Mouse (Mus musculus): ENCODE results near the gene Mvb12a. TPM values are rescaled to one million over a fixed set of nuclear protein-coding genes. Genes with fewer than 3 reads are reported as not detected.
"Not testable (repeated sequence)": the region's sequence is repeated elsewhere in the genome, so short reads cannot be mapped to it uniquely, and the experiment has no call there.

Mvb12a gene
- 10 to 100 TPM; 23.0 to 23.6 TPM for total RNA-seq (2021)
- long read RNA-seq, experiment 1, transcript Mvb12a-201 (9 exons, 1,062 nt), result major isoform, 34 of 46 reads
- long read RNA-seq, experiment 1, partial matches to known transcripts, result 3 of 46 reads
- long read RNA-seq, experiment 1, other reads (novel, unspliced or antisense), result 7 of 46 reads
- long read RNA-seq, experiment 2, transcript Mvb12a-201 (9 exons, 1,062 nt), result major isoform, 32 of 37 reads
- long read RNA-seq, experiment 2, partial matches to known transcripts, result 2 of 37 reads
- long read RNA-seq, experiment 2, other reads (novel, unspliced or antisense), result 3 of 37 reads

DNA sequence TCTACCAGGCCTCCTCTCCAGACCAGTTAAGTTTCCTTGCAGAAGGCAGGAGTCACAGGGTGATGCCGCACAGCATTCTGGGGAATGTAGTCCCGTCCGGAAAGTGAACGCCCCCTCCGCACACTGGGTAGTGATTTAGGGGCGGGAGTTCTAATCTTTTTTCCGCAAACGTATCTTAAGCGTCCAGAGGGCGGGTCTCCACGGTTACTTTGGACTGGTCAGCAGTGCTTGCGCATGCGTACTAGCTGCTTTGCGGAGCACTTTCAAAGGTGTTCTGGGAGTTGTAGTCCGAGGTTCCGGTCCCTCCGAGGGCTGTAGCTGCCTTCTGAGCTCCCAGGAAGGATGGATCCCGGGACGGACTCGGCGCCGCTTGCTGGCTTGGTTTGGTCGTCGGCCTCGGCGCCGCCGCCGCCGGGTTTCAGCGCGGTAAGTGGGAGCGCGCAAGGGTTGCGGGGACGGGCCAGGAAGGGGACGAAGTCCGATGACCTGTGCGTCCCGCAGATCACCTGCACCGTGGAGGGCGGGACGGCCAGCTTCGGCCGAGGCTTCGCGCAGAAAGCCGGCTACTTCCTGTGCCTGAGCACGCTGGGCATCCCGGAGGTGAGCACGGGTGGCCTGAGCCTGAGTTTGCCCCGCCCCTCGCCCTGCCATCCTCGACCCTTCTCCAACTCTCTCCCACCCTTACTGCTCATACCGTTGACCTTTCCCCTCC lies at the start of gene Mvb12a:
Gene Mvb12a (plus strand): TSS at position 291 of the 712 bp plus-strand sequence.
- DNase-seq, result peak; percentile 97

DNA sequence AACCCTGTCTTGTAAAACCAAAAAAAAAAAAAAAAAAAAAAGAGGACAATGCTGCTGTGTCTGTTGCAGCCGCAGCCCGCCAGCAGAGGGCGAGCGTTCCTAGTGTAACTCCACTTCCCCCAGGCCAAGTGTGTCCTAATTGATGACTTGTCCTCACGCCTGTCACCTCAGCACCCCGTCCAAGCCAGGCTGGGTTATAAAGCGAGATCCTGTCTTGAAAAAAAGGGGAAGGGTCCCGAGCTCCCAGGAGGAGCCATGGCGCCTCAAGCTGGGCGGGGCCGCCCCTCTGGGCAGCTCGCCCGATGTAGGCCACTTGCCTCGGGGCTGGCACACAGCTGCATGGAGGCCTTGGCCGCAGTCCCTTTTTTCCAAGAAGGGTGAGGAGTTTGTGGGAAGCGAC lies 47.7 kb upstream of the Mvb12a start:
- peak; percentile 76 for DNase-seq

DNA sequence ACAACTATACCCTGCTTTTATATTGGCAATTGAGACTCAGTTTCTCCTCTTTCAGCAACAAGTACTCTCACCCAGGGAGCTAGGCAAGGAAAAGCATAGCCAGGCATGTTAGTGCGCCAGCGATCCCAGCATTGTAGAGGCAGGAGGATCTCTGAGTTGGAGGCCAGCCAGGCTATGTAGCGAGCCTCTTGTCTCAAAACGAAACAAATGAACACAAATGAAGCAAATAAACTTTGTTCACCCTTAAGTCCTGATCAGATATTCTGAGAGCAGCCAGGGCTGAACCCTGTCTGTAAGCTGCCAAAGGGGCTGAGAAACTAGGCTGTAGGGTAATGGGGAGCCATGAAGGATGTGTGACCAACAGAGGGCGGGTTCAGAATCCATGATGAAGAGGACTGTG lies 46.9 kb upstream of the Mvb12a start:
- no peak for DNase-seq

DNA sequence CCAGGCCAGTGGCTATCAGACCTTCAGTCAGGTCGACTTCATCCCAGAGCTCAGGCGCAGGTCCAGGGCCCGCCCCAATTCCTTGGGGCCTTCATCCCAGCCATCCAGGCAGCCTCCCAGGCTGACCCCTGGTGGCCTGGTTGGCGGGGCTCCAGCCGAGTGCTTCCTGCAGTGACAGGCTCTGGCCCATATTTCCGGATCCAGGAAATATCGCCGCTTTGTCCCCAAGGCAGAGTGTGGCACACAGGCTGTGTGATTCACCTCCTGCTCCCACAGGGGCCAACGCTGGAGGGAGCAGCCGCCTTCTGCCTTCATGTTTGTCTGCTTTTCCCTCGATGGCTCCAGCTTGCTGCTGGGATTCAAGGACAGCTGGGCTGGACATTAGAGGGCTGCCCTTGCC lies 46.2 kb upstream of the Mvb12a start:
- peak; percentile 87 for DNase-seq

GRCm38 (mm10) chr8:71497077-71497645 lies 45.6 kb upstream of the Mvb12a start:
- no peak for DNase-seq

DNA sequence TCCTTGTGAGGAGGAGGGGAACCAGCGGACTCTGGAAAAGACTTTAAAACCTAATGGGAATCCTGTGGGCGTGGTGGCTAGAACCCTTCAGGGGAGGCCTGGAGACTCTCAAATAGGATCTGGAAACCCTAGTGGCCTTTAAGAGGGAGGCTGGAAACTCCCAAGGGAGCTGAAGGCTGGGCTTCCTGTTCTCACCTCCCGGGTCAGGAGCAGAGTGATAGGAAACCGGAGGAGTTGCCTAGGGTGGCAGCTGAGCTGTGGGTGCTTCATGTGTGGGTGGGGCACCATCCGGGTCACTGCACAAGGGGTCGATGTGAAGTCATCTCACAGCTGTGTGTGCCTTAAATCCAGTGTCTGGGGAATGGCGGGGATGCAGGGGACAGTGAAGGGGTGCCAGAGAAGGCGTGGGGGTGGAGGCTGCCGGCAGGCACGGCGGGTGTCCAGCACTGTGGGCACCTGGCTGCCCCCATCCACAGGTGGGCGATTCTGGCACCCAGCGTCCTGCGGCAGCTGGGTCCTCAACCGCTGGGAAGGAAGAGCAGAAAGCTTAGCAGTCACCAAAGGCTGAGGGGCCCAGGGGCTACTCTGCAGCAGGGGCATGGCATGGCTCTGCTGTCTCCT lies 44.7 kb upstream of the Mvb12a start:
- peak; percentile 12 for DNase-seq

DNA sequence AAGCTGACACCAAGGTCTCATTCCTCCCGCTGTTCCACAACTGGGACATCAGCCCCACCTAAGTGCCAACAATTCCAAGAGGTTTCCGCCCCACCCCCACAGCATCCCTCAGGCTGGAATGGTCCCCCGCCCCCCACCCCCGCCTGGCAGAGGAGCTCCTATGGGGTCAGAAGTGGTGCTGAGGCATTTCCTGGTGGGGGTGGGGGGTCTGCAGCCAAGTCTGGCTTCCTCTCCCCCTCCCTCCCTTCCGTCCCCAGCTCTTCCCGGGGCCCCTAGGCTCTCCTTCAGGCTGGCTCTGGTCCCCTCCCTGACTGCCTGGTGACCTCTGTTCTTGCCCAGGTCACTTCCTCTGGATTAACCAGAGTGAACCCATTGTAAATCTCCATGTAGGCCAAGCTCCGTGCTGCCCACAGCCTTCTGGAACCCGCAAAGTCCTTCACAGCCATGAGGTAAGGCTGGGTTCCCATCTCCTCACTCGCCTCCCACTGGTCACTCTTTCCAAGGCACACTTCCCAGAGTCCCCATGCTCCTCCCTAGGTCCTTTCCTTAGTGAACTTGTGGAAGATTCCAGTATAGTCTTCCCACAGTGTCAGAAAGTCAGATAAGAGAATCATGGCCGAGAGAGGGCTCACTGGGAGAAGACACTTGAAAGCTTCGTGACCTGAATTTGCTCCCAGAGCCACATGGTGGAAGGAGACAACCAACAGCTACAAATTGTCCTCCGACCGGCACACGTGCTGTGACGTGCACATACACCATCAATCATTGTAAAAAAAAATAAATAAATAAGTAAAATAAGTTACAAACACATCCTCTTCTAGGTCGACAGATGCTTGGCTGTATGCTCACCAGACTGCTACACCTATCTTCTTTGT lies 43.7 kb upstream of the Mvb12a start:
- peak; percentile 8 for DNase-seq

DNA sequence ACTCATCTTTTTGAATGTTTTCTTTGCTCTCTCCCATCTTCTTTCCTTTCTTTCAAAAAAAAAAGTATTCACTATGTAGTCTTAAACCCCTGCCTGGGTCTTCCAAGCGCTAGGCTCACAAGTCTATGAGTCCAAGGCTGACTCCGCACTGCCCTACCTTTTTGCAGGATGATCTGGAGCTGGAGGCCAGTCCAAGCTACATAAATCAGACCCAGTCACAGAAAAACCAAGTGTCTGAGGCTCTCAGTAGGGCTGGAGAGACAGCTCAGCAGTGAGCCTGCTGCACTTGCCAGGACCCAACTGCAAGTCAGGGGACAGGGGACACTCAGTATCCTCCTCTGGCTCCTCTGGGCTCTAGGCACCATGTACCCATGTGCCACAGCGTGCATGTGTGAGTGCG lies 38.4 kb upstream of the Mvb12a start:
- no peak for DNase-seq

GRCm38 (mm10) chr8:71505326-71505725 lies 37.4 kb upstream of the Mvb12a start:
- DNase-seq, result no peak

DNA sequence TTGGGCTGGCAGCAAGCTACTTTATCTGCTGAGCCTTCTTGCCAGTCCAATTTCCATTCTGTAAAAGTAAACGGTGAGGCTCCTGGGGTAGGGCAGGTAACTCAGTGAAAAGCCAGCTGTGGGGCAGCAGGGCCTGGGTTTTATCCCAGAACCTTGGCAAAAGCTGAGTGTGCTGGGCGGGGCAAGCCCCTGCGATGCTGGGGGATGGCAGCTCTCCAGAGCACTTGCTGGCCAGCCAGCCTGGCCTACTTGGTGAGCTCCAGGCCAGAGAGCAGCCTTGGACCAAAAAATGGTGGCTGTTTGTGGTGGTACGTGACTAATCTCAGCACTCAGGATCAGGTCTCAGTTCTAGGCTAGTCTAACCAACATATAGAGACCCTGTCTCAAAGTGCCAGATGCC lies 36.7 kb upstream of the Mvb12a start:
- peak; percentile 59 for DNase-seq

DNA sequence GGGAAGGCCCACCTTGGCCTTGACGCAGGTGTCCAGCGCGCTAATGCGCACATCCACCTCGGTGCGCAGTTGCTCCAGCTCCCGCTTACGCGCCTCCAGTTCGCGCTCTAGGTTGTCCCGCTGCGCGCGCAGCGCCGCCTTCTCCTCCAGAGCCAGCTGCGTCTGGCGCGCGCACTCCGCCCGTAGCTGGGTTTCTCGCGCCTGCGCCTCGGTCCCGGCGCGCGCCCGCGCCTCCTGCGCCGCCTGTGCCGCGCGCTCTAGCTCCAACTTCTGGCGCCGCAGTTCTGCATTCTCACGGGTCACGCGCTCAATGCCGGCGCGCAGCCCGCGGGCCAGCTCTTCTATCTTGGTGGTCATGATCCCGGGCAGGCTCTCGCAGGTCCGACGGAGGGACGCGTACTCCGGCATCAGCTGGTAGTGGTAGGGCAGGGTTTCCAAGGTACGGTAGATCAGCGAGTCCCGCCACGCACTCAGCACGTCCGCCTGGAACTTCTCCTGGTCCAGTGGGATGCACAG lies 35.1 kb upstream of the Mvb12a start:
- peak; percentile 84 for DNase-seq

GRCm38 (mm10) chr8:71509316-71509715 lies 33.4 kb upstream of the Mvb12a start:
- peak; percentile 27 for DNase-seq

DNA sequence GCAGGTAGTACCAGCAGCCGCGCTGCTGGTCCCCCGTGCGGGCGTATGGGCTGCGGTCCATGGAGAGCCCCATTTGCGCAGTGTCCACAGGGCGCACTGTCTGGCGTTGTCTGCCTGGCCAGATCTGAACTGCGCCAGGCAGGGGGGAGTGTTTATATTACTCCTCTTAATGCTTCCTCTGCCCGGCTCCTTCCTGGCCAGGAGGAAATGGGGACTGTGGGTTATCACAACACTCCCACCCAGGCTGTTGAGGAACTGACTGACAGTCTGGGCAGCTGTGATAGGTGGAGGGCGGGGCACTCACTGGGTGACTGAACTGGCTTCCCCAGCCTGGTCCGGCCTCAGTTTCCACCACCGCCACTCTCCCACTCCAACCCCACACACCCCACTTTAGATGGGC lies 31.1 kb upstream of the Mvb12a start, which contains the start of gene Plvap:
Gene Plvap (minus strand): TSS at position 109 of the 400 bp plus-strand sequence.
- DNase-seq, result no peak

GRCm38 (mm10) chr8:71513018-71513754 lies 29.5 kb upstream of the Mvb12a start:
- DNase-seq, result no peak

GRCm38 (mm10) chr8:71515043-71515442 lies 27.7 kb upstream of the Mvb12a start:
- DNase-seq, result no peak

GRCm38 (mm10) chr8:71516786-71517185 lies 25.9 kb upstream of the Mvb12a start:
- DNase-seq, result no peak

- DNase-seq, result not testable (repeated sequence)
Measured at GRCm38 (mm10) chr8:71519037-71519825, 23.5 kb upstream of the Mvb12a start.

DNA sequence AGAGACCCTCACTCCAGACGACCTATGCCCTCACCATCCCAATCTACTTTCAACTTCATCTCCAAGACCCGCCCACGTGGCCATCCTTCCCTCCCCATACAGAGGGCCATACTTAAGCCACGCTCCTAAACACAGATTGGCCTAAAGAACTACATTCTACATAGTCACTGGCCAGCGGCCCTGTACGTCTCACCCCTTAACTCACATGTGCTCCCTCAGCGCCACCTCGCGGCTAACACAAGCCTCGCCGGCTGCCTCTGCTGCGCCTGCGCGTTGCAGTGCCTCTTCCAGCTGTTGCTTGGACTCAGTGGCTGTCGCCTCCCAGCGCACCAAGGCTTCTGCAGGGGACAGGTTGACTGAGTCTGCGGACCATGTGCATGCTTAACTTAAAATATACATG lies 21.1 kb upstream of the Mvb12a start:
- DNase-seq, result peak; percentile 90

DNA sequence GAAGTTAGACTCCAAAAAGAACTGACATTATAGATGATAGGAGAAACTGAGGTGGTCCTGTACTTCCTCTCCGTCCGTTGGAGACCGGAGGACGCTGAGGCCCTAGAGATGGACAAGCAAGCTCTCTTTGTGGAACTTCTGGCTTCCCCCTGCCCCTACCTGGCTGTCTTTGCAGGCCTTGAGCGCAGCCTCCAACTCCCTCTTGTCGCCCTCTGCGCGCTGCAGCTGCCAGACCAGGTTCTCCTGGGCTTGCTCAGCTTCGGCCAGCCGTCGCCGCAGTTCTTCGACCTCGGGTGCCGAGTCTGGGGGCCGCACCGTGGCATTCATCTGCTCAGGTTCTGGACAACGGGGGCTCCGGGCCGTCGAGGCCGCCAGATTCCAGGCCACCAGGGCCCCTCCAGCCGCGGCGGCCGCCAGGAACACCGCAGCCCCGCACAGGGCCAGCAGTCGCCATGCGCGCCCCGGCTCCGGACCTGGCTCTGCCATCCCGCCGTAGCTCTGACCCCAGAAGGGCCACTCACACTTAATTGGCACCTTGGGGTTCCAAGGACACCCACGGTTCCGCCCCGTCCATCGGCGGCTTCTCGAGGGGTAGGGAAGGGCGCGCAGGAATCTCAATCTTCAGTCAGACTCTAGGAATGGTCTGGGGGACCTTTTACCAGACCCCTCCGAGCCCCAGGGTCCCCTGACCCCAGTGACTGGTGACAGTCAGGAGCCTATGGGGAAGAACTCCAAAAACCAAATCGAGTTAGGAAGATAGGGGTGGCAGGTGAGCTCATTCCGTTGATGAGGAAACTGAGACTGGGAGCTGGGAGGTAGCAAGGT lies 17.3 kb upstream of the Mvb12a start, which contains the start of gene Ccdc194:
Gene Ccdc194 (minus strand): TSS at position 486 of the 825 bp plus-strand sequence.
- DNase-seq, result no peak
